Mouse (Mus musculus): ENCODE results near the gene Ydjc. TPM values are rescaled to one million over a fixed set of nuclear protein-coding genes. Genes with fewer than 3 reads are reported as not detected.

Ydjc gene
- total RNA-seq, 2 experiments from 2014 or later = 0.61 to 1.2 TPM

Small RNAs within 50 kb of the gene (microRNA-seq; reads per million reads assigned to microRNA genes)
- gene Mir130b (147 to 230 reads per million in 2 experiments), gene Mir301b (2.3 to 10.2 reads per million in 2 experiments)

Other genes starting within 250 kb of the Ydjc start
- gene Ppm1f, start 248.2 kb upstream of the Ydjc start, total RNA-seq (2021) = 10 to 100 TPM; 18.4 to 24.9 TPM
- 100 to 1,000 TPM; 107 to 114 TPM for gene Mapk1, start 161.2 kb upstream of the Ydjc start, total RNA-seq (2021)
- 1 to 10 TPM; 1.6 to 3.1 TPM for gene Ypel1, start 74.9 kb upstream of the Ydjc start, total RNA-seq (2021)
- 10 to 100 TPM; 31.4 to 39.7 TPM for gene Ppil2, start 33.4 kb upstream of the Ydjc start, total RNA-seq (2021)
- gene 2610318N02Rik, start 19.5 kb upstream of the Ydjc start, total RNA-seq (2021) = 1 to 10 TPM in 1 of 2 experiments, not detected in 1; 1.3 TPM
- 1 to 10 TPM; 4.4 to 5.3 TPM for gene Sdf2l1, start 12.2 kb upstream of the Ydjc start, total RNA-seq (2021)
- gene Ccdc116, start 2.6 kb downstream of the Ydjc start, total RNA-seq (2021) = under 1 TPM; 0.29 to 0.54 TPM
- gene Ube2l3, start 58.0 kb downstream of the Ydjc start, total RNA-seq (2021) = 100 to 1,000 TPM; 163 to 166 TPM
- under 1 TPM; 0.11 to 0.19 TPM for gene Rimbp3, start 64.0 kb downstream of the Ydjc start, total RNA-seq (2021)
- 1 to 10 TPM; 1.7 to 2.1 TPM for gene Hic2, start 89.0 kb downstream of the Ydjc start, total RNA-seq (2021)
- 1 to 10 TPM; 1.9 to 3.0 TPM for gene Tmem191c, start 131.5 kb downstream of the Ydjc start, total RNA-seq (2021)
- 1 to 10 TPM; 1.0 to 1.2 TPM for gene Serpind1, start 186.8 kb downstream of the Ydjc start, total RNA-seq (2021)